9 mouse cellular contexts compared by ENCODE assay signal in genomic region chr11:94236074-94236473, GRCm38 (mm10). TPM values are rescaled to one million over a fixed set of nuclear protein-coding genes. Genes with fewer than 3 reads are reported as not detected.
DNase-seq lines count a peak whose midpoint lies in the region; ATAC-seq and TF ChIP-seq lines count a peak whose summit lies in the region.
"Had no signal": no experiment of that assay in that cellular context is flagged by ENCODE, and none has a peak within 500 bp of the region (broad histone marks: within the 10 kb centered on the region; RNA-seq: fewer than 3 reads in every experiment).

No protein-coding gene starts in this region.

- no peaks in the 10 kb centered on the region; the same call in 1 of the 2 replicates for H3K36me3 ChIP-seq in embryonic facial prominence, embryonic 13.5 days
- H3K36me3 ChIP-seq in heart, embryonic 10.5 days = no peaks in the 10 kb centered on the region
- 0 out of 2 replicates have a peak, but pooled peaks cover 5% of the 10 kb centered on the region for H3K36me3 ChIP-seq in limb, embryonic 14.5 days (ENCODE audit: control insufficient read depth, insufficient read depth, low read length)
- H3K36me3 ChIP-seq in midbrain, embryonic 15.5 days (replicated peaks) = no peaks in the 10 kb centered on the region

- H3K4me3 ChIP-seq in embryonic facial prominence, embryonic 13.5 days = no peak overlapping the region
- no peak overlapping the region for H3K4me3 ChIP-seq in heart, embryonic 10.5 days
- H3K4me3 ChIP-seq in limb, embryonic 14.5 days (replicated peaks; ENCODE audit: low read length) = no peak overlapping the region
- no peak overlapping the region for H3K4me3 ChIP-seq in midbrain, embryonic 15.5 days
- H3K4me3 ChIP-seq: erythroblast, embryonic 14.5 days had no signal

- no peak for TF ChIP-seq POLR2A in limb, embryonic 14.5 days (IDR thresholded peaks at IDR 0.05; ENCODE audit: borderline replicate concordance, extremely low read depth, insufficient read depth, insufficient read length)

- ATAC-seq in embryonic facial prominence, embryonic 13.5 days (ENCODE audit: insufficient number of reproducible peaks, insufficient read depth, low FRiP score, low TSS enrichment, low read depth) = peak; percentile 74; the same call in 1 of the 2 replicates
- ATAC-seq in limb, embryonic 14.5 days (ENCODE audit: low FRiP score, low read depth) = peak; percentile 91
- ATAC-seq in midbrain, embryonic 15.5 days (replicated peaks) = peak; percentile 83

- H3K4me2 ChIP-seq in embryonic facial prominence, embryonic 13.5 days = peak overlapping the region; percentile 39
- H3K4me2 ChIP-seq in limb, embryonic 14.5 days (replicated peaks; ENCODE audit: low read depth, low read length, severe bottlenecking) = peak overlapping the region; percentile 25; the same call in 1 of the 2 replicates
- no peak overlapping the region for H3K4me2 ChIP-seq in midbrain, embryonic 15.5 days

- peak overlapping the region; percentile 66 for H3K27ac ChIP-seq in embryonic facial prominence, embryonic 13.5 days
- H3K27ac ChIP-seq in heart, embryonic 10.5 days = peak overlapping the region; percentile 70; the same call in 1 of the 2 replicates
- H3K27ac ChIP-seq in limb, embryonic 14.5 days (replicated peaks; ENCODE audit: low read depth, low read length) = 0 out of 2 replicates have a peak overlapping the region, but pooled peaks have one; percentile 26
- peak overlapping the region; percentile 73 for H3K27ac ChIP-seq in midbrain, embryonic 15.5 days

- peaks cover 20% of the 10 kb centered on the region for H3K4me1 ChIP-seq in embryonic facial prominence, embryonic 13.5 days
- peaks cover 44% of the 10 kb centered on the region for H3K4me1 ChIP-seq in heart, embryonic 10.5 days
- H3K4me1 ChIP-seq in limb, embryonic 14.5 days (ENCODE audit: control insufficient read depth, insufficient read depth, low read length) = 0 out of 2 replicates have a peak, but pooled peaks cover 8% of the 10 kb centered on the region
- peaks cover 7% of the 10 kb centered on the region for H3K4me1 ChIP-seq in midbrain, embryonic 15.5 days

- H3K9me3 ChIP-seq in embryonic facial prominence, embryonic 13.5 days = no peaks in the 10 kb centered on the region
- no peaks in the 10 kb centered on the region for H3K9me3 ChIP-seq in heart, embryonic 10.5 days
- H3K9me3 ChIP-seq in limb, embryonic 14.5 days (ENCODE audit: control insufficient read depth, low read length) = no peaks in the 10 kb centered on the region
- no peaks in the 10 kb centered on the region for H3K9me3 ChIP-seq in midbrain, embryonic 15.5 days

- no peak overlapping the region for H3K9ac ChIP-seq in embryonic facial prominence, embryonic 13.5 days
- peak overlapping the region; percentile 26; the same call in 1 of the 2 replicates for H3K9ac ChIP-seq in limb, embryonic 14.5 days (ENCODE audit: low read depth, low read length, severe bottlenecking)
- H3K9ac ChIP-seq in midbrain, embryonic 15.5 days = no peak overlapping the region

- DNase-seq in CD4-positive helper T cell, adult 2 months (ENCODE audit: low read depth, low spot score) = peak; percentile 84
- peak; percentile 62 to 79 for DNase-seq in adrenal gland, postnatal 36 days
- DNase-seq in heart, embryonic 10.5 days (ENCODE audit: low spot score) = peak; percentile 89
- peak; percentile 69 for DNase-seq in kidney, adult 9 months
- peak; percentile 95 for DNase-seq in limb, embryonic 14.5 days (ENCODE audit: low spot score)
- DNase-seq in spleen, postnatal 10 days (ENCODE audit: low spot score in 2 of 2) = peak; percentile 56 to 73

- 19% methylated on average over 3 of the region's 3 CpGs for WGBS in embryonic facial prominence, embryonic 13.5 days
- 22% methylated on average over 3 of the region's 3 CpGs for WGBS in heart, embryonic 10.5 days
- WGBS in limb, embryonic 14.5 days = 23% methylated on average over 3 of the region's 3 CpGs
- WGBS in midbrain, embryonic 15.5 days = 25% methylated on average over 3 of the region's 3 CpGs

- no peaks in the 10 kb centered on the region for H3K27me3 ChIP-seq in embryonic facial prominence, embryonic 13.5 days
- peaks cover 8% of the 10 kb centered on the region; the same call in 1 of the 2 replicates for H3K27me3 ChIP-seq in heart, embryonic 10.5 days (ENCODE audit: insufficient read depth, poor library complexity, severe bottlenecking)
- no peaks in the 10 kb centered on the region for H3K27me3 ChIP-seq in limb, embryonic 14.5 days (ENCODE audit: control insufficient read depth, insufficient read depth, low read length)
- no peaks in the 10 kb centered on the region for H3K27me3 ChIP-seq in midbrain, embryonic 15.5 days (replicated peaks)

RNA-seq across cellular contexts. Expression of gene Wfikkn2, which starts 9.7 kb away (rescaled TPM):
- 1 to 10 TPM in 1 of 2 experiments, under 1 TPM in 1; 0.46 to 1.3 TPM for total RNA-seq in adrenal gland, postnatal 36 days (2021)
- polyA plus RNA-seq in embryonic facial prominence, embryonic 13.5 days (2015; fragmentation: Nextera tagmentation; extraction: Ambion mirVana) = 9.3 and 9.8 TPM in 2 replicates
- polyA plus RNA-seq in heart, embryonic 10.5 days (2016; fragmentation: Nextera tagmentation; extraction: Ambion mirVana) = 0.59 and 1.7 TPM in 2 replicates
- polyA plus RNA-seq in limb, embryonic 14.5 days (2012; rRNA removed) = 19.9 and 25.1 TPM in 2 replicates
- polyA plus RNA-seq in limb, embryonic 14.5 days (2014; fragmentation: Nextera tagmentation; extraction: Ambion mirVana) = 9.2 and 9.7 TPM in 2 replicates
- polyA plus RNA-seq in midbrain, embryonic 15.5 days (2015; fragmentation: Nextera tagmentation; extraction: Ambion mirVana) = 5.5 and 5.6 TPM in 2 replicates
- polyA plus RNA-seq: erythroblast, embryonic 14.5 days had no signal

RNA-seq across cellular contexts. Expression of gene Tob1, which starts 24.8 kb away (rescaled TPM):
- 100 to 1,000 TPM; 290 to 355 TPM for total RNA-seq in adrenal gland, postnatal 36 days (2021)
- 25.9 and 26.7 TPM in 2 replicates for polyA plus RNA-seq in embryonic facial prominence, embryonic 13.5 days (2015; fragmentation: Nextera tagmentation; extraction: Ambion mirVana)
- polyA plus RNA-seq in heart, embryonic 10.5 days (2016; fragmentation: Nextera tagmentation; extraction: Ambion mirVana) = 18.5 and 21.7 TPM in 2 replicates
- polyA plus RNA-seq in limb, embryonic 14.5 days (2012; rRNA removed) = 28.4 and 29.7 TPM in 2 replicates
- 34.8 and 37.3 TPM in 2 replicates for polyA plus RNA-seq in limb, embryonic 14.5 days (2014; fragmentation: Nextera tagmentation; extraction: Ambion mirVana)
- polyA plus RNA-seq in midbrain, embryonic 15.5 days (2015; fragmentation: Nextera tagmentation; extraction: Ambion mirVana) = 27.3 and 31.2 TPM in 2 replicates

RNA-seq across cellular contexts. Expression of gene Gm21885, which starts 45.6 kb away (rescaled TPM):
- total RNA-seq in adrenal gland, postnatal 36 days (2021) = not detected
- 0.37 TPM in 1 of 2 replicates, not detected in the other for polyA plus RNA-seq in embryonic facial prominence, embryonic 13.5 days (2015; fragmentation: Nextera tagmentation; extraction: Ambion mirVana)
- 0.18 TPM in 1 of 2 replicates, not detected in the other for polyA plus RNA-seq in heart, embryonic 10.5 days (2016; fragmentation: Nextera tagmentation; extraction: Ambion mirVana)
- not detected in 2 replicates for polyA plus RNA-seq in limb, embryonic 14.5 days (2012; rRNA removed)
- polyA plus RNA-seq in limb, embryonic 14.5 days (2014; fragmentation: Nextera tagmentation; extraction: Ambion mirVana) = 0.44 and 0.84 TPM in 2 replicates
- 0.45 and 0.89 TPM in 2 replicates for polyA plus RNA-seq in midbrain, embryonic 15.5 days (2015; fragmentation: Nextera tagmentation; extraction: Ambion mirVana)
- polyA plus RNA-seq: erythroblast, embryonic 14.5 days had no signal
